Mouse (Mus musculus) intestine, postnatal 0 days (tissue): ENCODE data around the gene Tmem200b. TPM values are rescaled to one million over a fixed set of nuclear protein-coding genes. Genes with fewer than 3 reads are reported as not detected.
A peak's percentile ranks its signal among the peaks of the same experiment; 100 is the strongest.

Experiments used
- ATAC-seq: fragments of 200-750 bp; cut with Nextera tagmentation; 2 replicates; pipeline ENCODE4 v1.8.0; 2017; ENCODE audit warnings: mild to moderate bottlenecking, moderate TSS enrichment, moderate library complexity
- H3K27ac ChIP-seq: fragments of 300-500 bp; sonication (generic); 2 replicates; pipeline ENCODE4 v1.5.1; 2014; ENCODE audit warnings: mild to moderate bottlenecking, low read depth, low read length, moderate library complexity
- H3K27me3 ChIP-seq: fragments of 300-500 bp; sonication (generic); replicated peaks from 2 replicates; pipeline ENCODE4 v1.6.1; 2014; ENCODE audit warnings: low read length, mixed read lengths; ENCODE audit not compliant: control insufficient read depth, insufficient read depth
- H3K36me3 ChIP-seq: fragments of 300-500 bp; sonication (generic); 2 replicates; pipeline ENCODE4 v1.6.1; 2014; ENCODE audit warnings: mild to moderate bottlenecking, moderate library complexity; ENCODE audit not compliant: control insufficient read depth, insufficient read depth
- H3K4me1 ChIP-seq: fragments of 300-500 bp; sonication (generic); replicated peaks from 2 replicates; pipeline ENCODE4 v1.6.1; 2014; ENCODE audit warnings: antibody characterized with exemption, low read length, mixed read lengths; ENCODE audit not compliant: control insufficient read depth, insufficient read depth
- H3K4me2 ChIP-seq: fragments of 300-500 bp; sonication (generic); replicated peaks from 2 replicates; pipeline ENCODE4 v1.6.1; 2014; ENCODE audit warnings: low read depth, mild to moderate bottlenecking, moderate library complexity
- H3K4me3 ChIP-seq: fragments of 300-500 bp; sonication (generic); 2 replicates; pipeline ENCODE4 v1.5.1; 2014; ENCODE audit warnings: low read depth, low read length
- H3K9ac ChIP-seq: fragments of 300-500 bp; sonication (generic); 2 replicates; pipeline ENCODE4 v1.6.1; 2014; ENCODE audit warnings: mild to moderate bottlenecking, low read depth, low read length
- H3K9me3 ChIP-seq: fragments of 300-500 bp; sonication (generic); 2 replicates; pipeline ENCODE4 v1.6.1; 2016; ENCODE audit warnings: mixed run types; ENCODE audit not compliant: control insufficient read depth
- CTCF ChIP-seq: sonication (generic); IDR thresholded peaks from 2 replicates; pipeline ENCODE4 v1.5.1; 2016; ENCODE audit warnings: low read depth, mild to moderate bottlenecking, control low read depth, antibody characterized with exemption, moderate library complexity
- WGBS: fragments of 180-500 bp; shearing (Covaris S2); extraction: QIAGEN DNeasy Blood & Tissue Kit; methylation state at CpG from one replicate; pipeline ENCODE4 v1.1.7; 2014; 5-methylcytosine and 5-hydroxymethylcytosine counted together
- polyA plus RNA-seq: library from polyadenylated mRNA; unstranded; fragments of >200 nt; fragmentation: Nextera tagmentation; extraction: Ambion mirVana; gene quantifications from 2 replicates; pipeline ENCODE4 v1.2.1, GENCODE M21; 2015

The Tmem200b gene
- 1.3 and 1.7 TPM in 2 replicates for polyA plus RNA-seq

DNA sequence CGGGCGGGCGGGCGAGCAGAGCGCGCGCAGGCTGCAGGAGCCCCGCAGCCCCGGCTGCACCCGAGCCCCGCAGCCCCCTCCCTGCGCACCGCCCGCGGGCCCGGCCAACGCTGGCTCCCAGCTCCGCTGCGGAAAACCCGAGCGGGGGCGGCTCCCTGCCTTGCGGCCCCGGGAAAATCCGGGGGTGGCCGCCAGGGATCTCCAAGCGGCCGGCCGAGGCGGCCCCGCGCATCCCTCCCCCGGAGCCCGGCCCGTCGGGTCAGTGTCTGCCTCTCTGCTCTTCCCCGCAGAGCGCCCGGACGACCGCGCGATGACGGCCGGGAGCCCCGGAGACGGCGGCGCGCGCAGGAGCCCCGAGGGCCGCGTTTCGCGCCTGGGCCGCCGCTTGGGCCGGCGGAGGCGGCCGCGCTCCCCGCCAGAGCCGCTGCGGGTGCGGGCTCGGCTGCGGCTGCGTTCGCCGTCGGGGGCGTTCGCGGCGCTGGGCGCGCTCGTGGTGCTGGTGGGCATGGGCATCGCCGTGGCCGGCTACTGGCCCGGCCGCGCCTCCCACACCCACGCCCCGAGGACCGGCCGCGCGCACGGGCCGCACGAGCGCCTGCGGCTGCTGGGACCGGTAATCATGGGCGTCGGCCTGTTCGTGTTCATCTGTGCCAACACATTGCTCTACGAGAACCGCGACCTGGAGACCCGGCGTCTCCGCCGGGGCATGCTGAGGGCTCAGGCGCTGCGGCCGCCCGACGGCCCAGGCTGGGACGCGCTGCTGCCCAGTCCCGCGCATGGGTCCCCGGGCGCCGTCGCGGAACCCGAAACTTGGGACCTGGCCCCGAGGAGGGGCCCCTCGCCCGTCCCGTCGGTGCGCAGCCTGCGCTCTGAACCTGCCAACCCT, at the start of gene Tmem200b:
TSS of gene Tmem200b (plus strand) at position 311 of the 886 bp plus-strand sequence.
- peak within 1 kb of the TSS; percentile 55 for H3K27ac ChIP-seq
- peak within 1 kb of the TSS; percentile 68 for H3K4me3 ChIP-seq
- H3K9ac ChIP-seq: peak within 1 kb of the TSS; percentile 60
- ATAC-seq: 0 out of 2 replicates have a peak, but pooled peaks have one; percentile 6
- peak within 1 kb of the TSS; percentile 96 for H3K4me2 ChIP-seq
- TF ChIP-seq CTCF: no peak
- 2% methylated on average over 109 of the region's 130 CpGs for WGBS
- peaks cover 31% of the 10 kb centered on the region for H3K36me3 ChIP-seq
- H3K27me3 ChIP-seq: peaks cover 21% of the 10 kb centered on the region
- H3K4me1 ChIP-seq: peaks cover 2% of the 10 kb centered on the region
- no peaks in the 10 kb centered on the region for H3K9me3 ChIP-seq

DNA sequence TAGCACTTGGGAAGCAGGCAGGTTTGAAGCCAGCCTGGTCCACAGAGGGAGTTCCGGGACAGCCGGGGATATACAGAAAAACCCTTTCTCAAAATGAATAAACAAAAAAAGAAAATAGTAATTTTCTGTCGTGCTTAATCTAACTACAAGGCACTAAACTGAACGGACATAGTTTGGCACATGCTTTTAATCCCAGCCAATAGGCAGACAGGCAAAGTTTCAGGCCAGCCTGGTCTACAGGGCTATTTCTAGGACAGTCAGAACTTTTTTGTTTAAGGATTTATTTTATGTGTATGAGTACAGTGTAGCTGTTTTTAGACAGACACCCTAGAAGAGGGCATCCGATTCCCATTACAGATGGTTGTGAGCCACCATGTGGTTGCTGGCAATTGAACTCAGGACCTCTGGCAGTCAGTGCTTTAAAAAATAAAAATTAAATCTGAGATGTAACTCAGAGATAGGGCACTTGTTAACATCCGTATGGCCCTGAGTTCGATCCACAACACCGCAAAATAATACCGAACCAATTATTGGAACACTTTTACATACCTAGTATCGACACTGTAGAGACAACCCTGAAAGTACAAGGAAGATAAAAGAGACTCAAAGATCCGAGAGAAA, 48.8 kb upstream of the Tmem200b start:
- Histone ChIP-seq H3K4me1 (no peaks in the 10 kb centered on the region; the same call in 1 of the 2 replicates), H3K27ac (peak overlapping the region; percentile 100), H3K9me3 (no peaks in the 10 kb centered on the region), H3K36me3 (no peaks in the 10 kb centered on the region), H3K27me3 (no peaks in the 10 kb centered on the region), H3K9ac (peak overlapping the region; percentile 100), H3K4me2 (peak overlapping the region; percentile 79), H3K4me3 (peak overlapping the region; percentile 99)
- no peak for ATAC-seq
- 5% methylated on average over 11 of the region's 11 CpGs for WGBS
- no peak for TF ChIP-seq CTCF

DNA sequence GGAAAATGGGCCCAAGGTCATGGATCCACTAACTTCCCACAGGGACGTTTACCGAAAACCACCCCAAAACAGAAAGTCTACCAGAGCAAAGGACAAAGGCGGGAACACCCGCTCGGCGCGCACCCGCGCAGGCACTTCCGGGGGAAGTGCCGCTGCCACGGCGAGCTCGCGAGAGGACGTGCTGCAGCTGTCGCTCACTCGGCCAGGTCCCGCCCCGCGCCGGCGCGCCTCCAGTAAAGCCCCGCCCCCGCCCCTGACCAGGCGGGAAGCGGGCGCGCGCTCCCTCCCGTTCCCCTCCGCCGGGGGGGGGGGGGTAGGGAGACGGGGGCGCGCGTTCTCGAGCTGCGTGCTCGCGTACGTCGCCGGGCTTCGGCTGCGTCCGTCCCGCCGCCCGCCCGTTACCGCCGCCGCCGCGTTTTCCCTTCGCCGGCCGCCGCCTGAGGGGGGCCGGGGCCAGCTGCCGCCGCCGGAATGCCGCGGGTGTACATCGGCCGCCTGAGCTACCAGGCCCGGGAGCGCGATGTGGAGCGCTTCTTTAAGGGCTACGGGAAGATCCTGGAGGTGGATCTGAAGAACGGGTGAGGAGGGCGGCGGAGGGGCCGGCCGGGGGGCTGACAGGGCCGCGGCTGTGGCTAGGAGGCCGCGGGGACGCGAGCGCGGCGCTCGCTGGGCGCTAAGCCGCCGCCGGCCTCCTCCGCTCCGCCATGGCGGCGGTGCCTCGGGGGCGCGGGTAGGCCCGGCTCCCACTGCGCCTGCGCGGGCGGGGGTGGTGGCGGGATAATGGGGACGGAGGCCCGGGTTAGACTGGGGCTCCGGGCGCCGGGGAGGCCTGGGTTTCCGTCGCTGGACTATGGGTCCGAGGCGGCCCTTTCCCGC, 48.0 kb upstream of the Tmem200b start, which contains the start of gene Srsf4:
TSS of gene Srsf4 (plus strand) at position 325 of the 876 bp plus-strand sequence.
- no peaks in the 10 kb centered on the region for H3K36me3 ChIP-seq
- ATAC-seq: peak; percentile 95
- no peak for TF ChIP-seq CTCF
- H3K4me1 ChIP-seq: no peaks in the 10 kb centered on the region; the same call in 1 of the 2 replicates
- H3K9ac ChIP-seq: peak within 1 kb of the TSS; percentile 100
- peak within 1 kb of the TSS; percentile 79 for H3K4me2 ChIP-seq
- no peaks in the 10 kb centered on the region for H3K9me3 ChIP-seq
- H3K27me3 ChIP-seq: no peaks in the 10 kb centered on the region
- 1% methylated on average over 89 of the region's 116 CpGs for WGBS
- H3K27ac ChIP-seq: peak within 1 kb of the TSS; percentile 100
- peak within 1 kb of the TSS; percentile 99 for H3K4me3 ChIP-seq

DNA sequence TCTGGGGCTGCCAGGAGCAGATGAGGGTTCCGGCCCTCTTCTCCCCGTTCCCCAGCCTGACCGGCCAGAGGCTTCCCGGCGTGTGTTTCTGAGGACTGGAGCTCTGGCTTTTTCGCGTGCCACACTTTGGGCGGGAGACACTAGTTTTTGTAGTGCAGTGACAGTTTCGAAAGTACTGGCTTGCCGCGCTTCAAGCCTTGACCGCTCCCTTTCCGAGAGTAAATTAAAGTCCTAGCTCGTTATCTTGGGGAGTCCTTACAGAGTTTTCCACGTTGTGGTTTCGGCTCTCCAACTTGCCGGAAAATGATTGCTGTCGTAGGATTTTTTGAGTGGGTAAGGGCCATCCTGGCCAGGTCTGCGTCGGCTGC, 47.4 kb upstream of the Tmem200b start:
- Histone ChIP-seq H3K27ac (peak overlapping the region; percentile 100), H3K9ac (peak overlapping the region; percentile 100), H3K4me2 (peak overlapping the region; percentile 79), H3K27me3 (no peaks in the 10 kb centered on the region), H3K9me3 (no peaks in the 10 kb centered on the region), H3K4me3 (peak overlapping the region; percentile 99), H3K4me1 (no peaks in the 10 kb centered on the region; the same call in 1 of the 2 replicates), H3K36me3 (no peaks in the 10 kb centered on the region)
- ATAC-seq: peak; percentile 8; the same call in 1 of the 2 replicates
- no peak for TF ChIP-seq CTCF
- 0% methylated on average over 20 of the region's 20 CpGs for WGBS

DNA sequence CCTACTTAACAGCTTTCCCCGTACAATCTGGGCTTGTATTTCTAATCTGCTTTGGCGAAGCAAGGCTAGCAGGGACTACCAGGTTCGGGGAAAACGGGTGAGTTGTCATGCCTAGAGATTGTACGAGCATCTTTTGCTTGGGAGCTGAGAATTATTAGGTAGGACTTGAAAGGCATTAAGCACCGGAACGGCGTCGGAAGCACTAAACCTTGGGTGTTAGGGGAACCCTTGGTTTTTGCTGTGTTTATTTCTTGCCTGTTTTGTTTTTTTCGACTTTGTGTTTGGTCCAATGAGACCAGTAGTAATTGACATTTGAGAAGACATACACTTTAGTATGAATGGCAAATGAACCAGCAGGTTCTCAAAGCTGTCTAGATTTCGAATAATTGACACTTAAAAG, 47.0 kb upstream of the Tmem200b start:
- Histone ChIP-seq H3K9ac (peak overlapping the region; percentile 100), H3K36me3 (no peaks in the 10 kb centered on the region), H3K4me2 (peak overlapping the region; percentile 79), H3K27ac (peak overlapping the region; percentile 100), H3K9me3 (no peaks in the 10 kb centered on the region), H3K4me3 (peak overlapping the region; percentile 99), H3K4me1 (no peaks in the 10 kb centered on the region; the same call in 1 of the 2 replicates), H3K27me3 (no peaks in the 10 kb centered on the region)
- ATAC-seq: no peak
- WGBS: 2% methylated on average over 11 of the region's 11 CpGs
- no peak for TF ChIP-seq CTCF
